Mouse (Mus musculus): ENCODE data around the gene Col1a1. TPM values are rescaled to one million over a fixed set of nuclear protein-coding genes. Genes with fewer than 3 reads are reported as not detected.
A peak's percentile ranks its signal among the peaks of the same experiment; 100 is the strongest.

Gene Col1a1
- total and polyA plus RNA-seq, 3 experiments = 0.11 to 0.13 TPM; not detected in 1

DNA sequence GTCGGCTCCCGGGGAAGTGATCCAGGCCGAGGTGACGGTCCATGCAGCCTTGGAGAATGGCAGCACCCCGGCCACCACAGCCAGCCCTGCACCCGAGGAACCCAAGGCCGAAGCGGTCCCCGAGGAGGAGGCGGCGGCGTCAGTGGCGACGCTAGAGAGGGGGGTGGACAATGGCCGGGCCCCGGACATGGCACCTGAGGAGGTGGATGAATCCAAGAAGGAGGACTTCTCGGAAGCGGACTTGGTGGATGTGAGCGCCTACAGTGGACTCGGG lies 56.4 kb downstream of the Col1a1 start:
- peaks cover 9 to 32% of the 10 kb centered on the region in 2 experiments for H3K36me3 ChIP-seq (replicated peaks in 1 of 2; ENCODE audit: control insufficient read depth in 1 of 2, insufficient read depth in 1 of 2, low read length in 1 of 2)

DNA sequence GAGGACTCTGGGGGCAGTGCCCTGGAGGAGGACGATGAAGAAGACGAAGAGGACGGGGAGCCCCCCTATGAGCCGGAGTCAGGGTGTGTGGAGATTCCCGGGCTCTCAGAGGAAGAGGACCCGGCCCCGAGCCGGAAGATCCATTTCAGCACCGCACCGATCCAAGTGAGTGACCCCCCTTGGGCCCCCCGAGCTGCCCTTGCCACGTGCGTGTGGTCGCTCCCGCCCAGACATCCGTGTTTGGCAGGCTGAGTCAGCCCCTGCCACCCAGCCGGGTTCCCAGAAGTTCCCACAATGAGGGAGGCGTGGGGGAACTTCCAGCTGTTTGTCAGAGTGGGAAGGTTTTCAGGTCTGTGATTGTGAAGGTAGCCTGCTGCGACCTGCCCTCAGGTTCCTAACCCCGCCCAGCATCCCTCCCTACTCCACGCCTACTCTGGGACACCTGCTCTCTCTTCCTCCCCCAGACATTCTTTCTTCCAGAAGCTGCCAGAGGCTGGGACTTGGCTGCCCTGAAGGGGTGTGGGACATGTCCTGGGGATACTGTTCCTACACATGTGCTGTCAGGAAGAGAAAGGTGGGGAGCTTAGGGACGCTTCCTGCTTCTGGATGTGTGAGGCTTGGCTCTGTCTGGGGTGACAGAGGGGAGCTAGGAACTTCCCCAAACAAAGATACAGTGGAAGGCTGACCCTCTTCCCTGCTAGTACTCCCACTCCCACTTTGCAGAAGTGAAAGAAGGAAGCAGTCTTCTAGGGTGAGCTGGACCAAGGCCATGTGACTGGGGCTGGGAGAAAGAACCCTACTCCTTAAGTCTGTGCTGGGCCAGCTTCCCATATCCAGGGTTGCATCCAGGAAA lies 57.0 kb downstream of the Col1a1 start:
- H3K4me1 ChIP-seq (ENCODE audit: control insufficient read depth in 1 of 2, insufficient read depth in 2 of 2) = peaks cover 25 to 57% of the 10 kb centered on the region in 2 experiments
- dilution Hi-C loops (cut with MboI; ENCODE audit: extremely low pct_ligation_motif_present, extremely low pct_unique_long_range_greater_than_20kb, low sequenced_read_pairs) = no loop called here
- H3K27ac ChIP-seq (ENCODE audit: insufficient read depth, low read depth) = no peak overlapping the region
- peak overlapping the region; percentile 19 to 78 (median 65) for H3K4me3 ChIP-seq (replicated peaks in 1 of 3; ENCODE audit: low read depth in 2 of 3, low read length in 2 of 3, poor library complexity in 1 of 3)
- in situ Hi-C loops (cut with MboI; ENCODE audit: low pct_ligation_motif_present, low pct_unique_long_range_greater_than_20kb, low sequenced_read_pairs) = no loop called here
- H3K27me3 ChIP-seq (replicated peaks) = peaks cover 3% of the 10 kb centered on the region
- no peak for DNase-seq (ENCODE audit: extremely low read depth)
- H3K9ac ChIP-seq (ENCODE audit: insufficient read depth, low read depth) = peak overlapping the region; percentile 84; the same call in 1 of the 2 replicates
- H3K79me2 ChIP-seq (replicated peaks; ENCODE audit: control insufficient read depth, extremely low read depth, insufficient read depth, poor library complexity, severe bottlenecking) = 0 out of 2 replicates have a peak, but pooled peaks cover 3% of the 10 kb centered on the region
- H3K4me2 ChIP-seq (ENCODE audit: insufficient read depth, low read depth, poor library complexity, severe bottlenecking) = peak overlapping the region; percentile 72
- H3K36me3 ChIP-seq (replicated peaks in 1 of 2; ENCODE audit: control insufficient read depth in 1 of 2, insufficient read depth in 1 of 2, low read length in 1 of 2) = peaks cover 15 to 38% of the 10 kb centered on the region in 2 experiments
- H3K9me3 ChIP-seq (replicated peaks; ENCODE audit: low read length) = no peaks in the 10 kb centered on the region
- no peak for TF ChIP-seq MEF2A (IDR thresholded peaks at IDR 0.05; ENCODE audit: borderline replicate concordance, low read depth, low read length)
- TF ChIP-seq POLR2AphosphoS2 (IDR thresholded peaks at IDR 0.05; ENCODE audit: low read depth, low read length) = no peak
- no peak for TF ChIP-seq ZMIZ1 (IDR thresholded peaks at IDR 0.05; ENCODE audit: low read depth, low read length)
- no peak for TF ChIP-seq ZC3H11A (IDR thresholded peaks at IDR 0.05; ENCODE audit: low read depth, low read length)
- TF ChIP-seq JUND (conservative IDR thresholded peaks at IDR 0.05; ENCODE audit: low read depth, low read length) = no peak
- TF ChIP-seq IRF4 (IDR thresholded peaks at IDR 0.05; ENCODE audit: low read depth, low read length) = peak; percentile 80
- TF ChIP-seq MAZ (IDR thresholded peaks at IDR 0.05; ENCODE audit: low read depth, low read length) = 0 out of 2 replicates have a peak, but pooled peaks have one; percentile 17
- no peak for TF ChIP-seq POLR2A (IDR thresholded peaks at IDR 0.05; ENCODE audit: low read depth, low read length)
- TF ChIP-seq RCOR1 (conservative IDR thresholded peaks at IDR 0.05; ENCODE audit: low read depth, low read length) = no peak; the same call in 1 of the 2 replicates
- TF ChIP-seq CHD1 (IDR thresholded peaks at IDR 0.05; ENCODE audit: low read depth, low read length) = no peak
- peak; percentile 41; the same call in 1 of the 2 replicates for TF ChIP-seq MAX (IDR thresholded peaks at IDR 0.05; ENCODE audit: low read length)
- TF ChIP-seq SMC3 (IDR thresholded peaks at IDR 0.05; ENCODE audit: low read depth, low read length) = no peak
- no peak for TF ChIP-seq KAT2A (IDR thresholded peaks at IDR 0.05; ENCODE audit: insufficient replicate concordance, low read length)
- TF ChIP-seq MYC (IDR thresholded peaks at IDR 0.05; ENCODE audit: low read depth, low read length) = no peak
- no peak for TF ChIP-seq ZKSCAN1 (IDR thresholded peaks at IDR 0.05; ENCODE audit: borderline replicate concordance, low read depth, low read length)
- peak; percentile 32 for TF ChIP-seq TCF12 (IDR thresholded peaks at IDR 0.05; ENCODE audit: low read depth, low read length)
- TF ChIP-seq ZNF384 (IDR thresholded peaks at IDR 0.05; ENCODE audit: low read depth, low read length) = no peak
- TF ChIP-seq E2F4 (IDR thresholded peaks at IDR 0.05; ENCODE audit: insufficient replicate concordance, low read depth, low read length) = no peak
- no peak for TF ChIP-seq HCFC1 (IDR thresholded peaks at IDR 0.05; ENCODE audit: low read depth, low read length)
- no peak for TF ChIP-seq JUN (IDR thresholded peaks at IDR 0.05; ENCODE audit: insufficient read depth, low read depth, low read length)
- TF ChIP-seq NELFE (IDR thresholded peaks at IDR 0.05; ENCODE audit: low read depth, low read length) = no peak
- TF ChIP-seq UBTF (IDR thresholded peaks at IDR 0.05; ENCODE audit: low read depth, low read length) = no peak
- 0 out of 2 replicates have a peak, but pooled peaks have one; percentile 34 for TF ChIP-seq CHD2 (IDR thresholded peaks at IDR 0.05; ENCODE audit: low read length)
- no peak for TF ChIP-seq NRF1 (IDR thresholded peaks at IDR 0.05; ENCODE audit: low read depth, low read length)
- TF ChIP-seq SIN3A (IDR thresholded peaks at IDR 0.05; ENCODE audit: low read length) = peak; percentile 38
- TF ChIP-seq GABPA (IDR thresholded peaks at IDR 0.05; ENCODE audit: insufficient replicate concordance, low read depth, low read length) = no peak

More for the DNA sequence above, 56.4 kb downstream of the Col1a1 start:
- Histone ChIP-seq H3K27me3 (replicated peaks) (peaks cover 6% of the 10 kb centered on the region), H3K4me3 (replicated peaks in 1 of 3; ENCODE audit: low read depth in 2 of 3, low read length in 2 of 3, poor library complexity in 1 of 3) (peak overlapping the region; percentile 19 to 78 (median 65)), H3K9ac (ENCODE audit: insufficient read depth, low read depth) (peak overlapping the region; percentile 84; the same call in 1 of the 2 replicates), H3K4me1 (ENCODE audit: control insufficient read depth in 1 of 2, insufficient read depth in 2 of 2) (peaks cover 25 to 57% of the 10 kb centered on the region in 2 experiments), H3K4me2 (ENCODE audit: insufficient read depth, low read depth, poor library complexity, severe bottlenecking) (peak overlapping the region; percentile 72), H3K79me2 (replicated peaks; ENCODE audit: control insufficient read depth, extremely low read depth, insufficient read depth, poor library complexity, severe bottlenecking) (0 out of 2 replicates have a peak, but pooled peaks cover 3% of the 10 kb centered on the region), H3K27ac (ENCODE audit: insufficient read depth, low read depth) (no peak overlapping the region), H3K9me3 (replicated peaks; ENCODE audit: low read length) (no peaks in the 10 kb centered on the region)
- in situ Hi-C loops (cut with MboI; ENCODE audit: low pct_ligation_motif_present, low pct_unique_long_range_greater_than_20kb, low sequenced_read_pairs) = no loop called here
- TF ChIP-seq ZC3H11A (IDR thresholded peaks at IDR 0.05; ENCODE audit: low read depth, low read length) (no peak), POLR2A (IDR thresholded peaks at IDR 0.05; ENCODE audit: low read depth, low read length) (no peak), SIN3A (IDR thresholded peaks at IDR 0.05; ENCODE audit: low read length) (no peak), TBP (conservative IDR thresholded peaks at IDR 0.05; ENCODE audit: low read depth, low read length) (no peak), MXI1 (IDR thresholded peaks at IDR 0.05; ENCODE audit: low read depth, low read length) (no peak), RAD21 (IDR thresholded peaks at IDR 0.05; ENCODE audit: low read depth, low read length) (no peak), USF2 (conservative IDR thresholded peaks at IDR 0.05; ENCODE audit: low read depth, low read length) (no peak), MEF2A (IDR thresholded peaks at IDR 0.05; ENCODE audit: borderline replicate concordance, low read depth, low read length) (no peak), ELF1 (IDR thresholded peaks at IDR 0.05; ENCODE audit: low read depth, low read length) (no peak), JUND (conservative IDR thresholded peaks at IDR 0.05; ENCODE audit: low read depth, low read length) (no peak), KAT2A (IDR thresholded peaks at IDR 0.05; ENCODE audit: insufficient replicate concordance, low read length) (no peak), RCOR1 (conservative IDR thresholded peaks at IDR 0.05; ENCODE audit: low read depth, low read length) (no peak), USF1 (IDR thresholded peaks at IDR 0.05; ENCODE audit: low read depth, low read length) (no peak), CTCF (conservative IDR thresholded peaks at IDR 0.05 in 1 of 2, IDR thresholded peaks at IDR 0.05 in 1 of 2; ENCODE audit: low read depth in 2 of 2, low read length in 2 of 2) (no peak)
- dilution Hi-C loops (cut with MboI; ENCODE audit: extremely low pct_ligation_motif_present, extremely low pct_unique_long_range_greater_than_20kb, low sequenced_read_pairs) = no loop called here
- DNase-seq (ENCODE audit: extremely low read depth) = no peak
